Mouse (Mus musculus) forebrain, embryonic 12.5 days (tissue): ENCODE data around the gene Lrrc49. TPM values are rescaled to one million over a fixed set of nuclear protein-coding genes. Genes with fewer than 3 reads are reported as not detected.

ENCODE experiments used
- ATAC-seq: fragments of 200-750 bp; cut with Nextera tagmentation; 2 replicates; pipeline ENCODE4 v1.8.0; 2017; ENCODE audit warnings: moderate TSS enrichment; ENCODE audit not compliant: low FRiP score
- H3K27ac ChIP-seq: fragments of 300-500 bp; sonication (generic); 2 replicates; pipeline ENCODE4 v1.5.1; 2016; ENCODE audit warnings: mild to moderate bottlenecking
- H3K27me3 ChIP-seq: fragments of 300-500 bp; sonication (generic); 2 replicates; pipeline ENCODE4 v1.6.1; 2016; ENCODE audit warnings: mild to moderate bottlenecking
- H3K36me3 ChIP-seq: fragments of 300-500 bp; sonication (generic); replicated peaks from 2 replicates; pipeline ENCODE4 v1.6.1; 2016; ENCODE audit warnings: mild to moderate bottlenecking
- H3K4me1 ChIP-seq: fragments of 300-500 bp; sonication (generic); 2 replicates; pipeline ENCODE4 v1.6.1; 2016
- H3K4me2 ChIP-seq: fragments of 300-500 bp; sonication (generic); 2 replicates; pipeline ENCODE4 v1.6.1; 2016; ENCODE audit warnings: mild to moderate bottlenecking, moderate library complexity
- H3K4me3 ChIP-seq: fragments of 300-500 bp; sonication (generic); replicated peaks from 2 replicates; pipeline ENCODE4 v1.5.1; 2016; ENCODE audit warnings: mild to moderate bottlenecking
- H3K9ac ChIP-seq: fragments of 300-500 bp; sonication (generic); 2 replicates; pipeline ENCODE4 v1.6.1; 2016; ENCODE audit warnings: mild to moderate bottlenecking
- H3K9me3 ChIP-seq: fragments of 300-500 bp; sonication (generic); 2 replicates; pipeline ENCODE4 v1.6.1; 2016
- WGBS: fragments of 180-500 bp; shearing (Covaris S2); methylation state at CpG from one replicate; pipeline ENCODE4 v1.1.7; 2016; 5-methylcytosine and 5-hydroxymethylcytosine counted together
- polyA plus RNA-seq: library from polyadenylated mRNA; unstranded; fragments of >200 nt; fragmentation: Nextera tagmentation; extraction: Ambion mirVana; gene quantifications from 2 replicates; pipeline ENCODE4 v1.2.1, GENCODE M21; 2016

The Lrrc49 gene
- polyA plus RNA-seq, 1 experiment from 2014 or later = 62.4 TPM

DNA sequence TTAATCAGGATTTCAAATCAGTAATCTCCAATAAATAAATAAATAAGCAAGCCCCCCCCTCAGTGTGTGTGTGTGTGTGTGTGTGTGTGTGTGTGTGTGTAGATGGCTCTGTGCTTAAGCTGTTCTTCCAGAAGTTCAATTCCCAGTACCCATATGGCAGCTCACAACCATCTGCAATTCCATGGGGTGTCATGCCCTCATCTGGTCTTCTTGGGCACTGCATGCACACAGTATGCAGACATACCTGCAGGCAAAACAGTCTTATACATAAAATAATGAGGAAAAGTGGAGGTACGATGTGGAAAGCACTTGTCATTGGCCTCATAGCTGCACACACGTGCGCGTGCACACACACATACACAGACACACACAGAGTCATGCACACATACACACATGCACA, 136.7 kb downstream of the Lrrc49 start:
- no peaks in the 10 kb centered on the region for H3K27me3 ChIP-seq
- 92% methylated on average over 4 of the region's 4 CpGs for WGBS
- H3K9ac ChIP-seq = no peak overlapping the region
- H3K27ac ChIP-seq = no peak overlapping the region
- no peak overlapping the region for H3K4me3 ChIP-seq
- no peaks in the 10 kb centered on the region for H3K36me3 ChIP-seq
- no peak for ATAC-seq
- no peaks in the 10 kb centered on the region for H3K4me1 ChIP-seq
- H3K9me3 ChIP-seq = no peaks in the 10 kb centered on the region
- H3K4me2 ChIP-seq = no peak overlapping the region

DNA sequence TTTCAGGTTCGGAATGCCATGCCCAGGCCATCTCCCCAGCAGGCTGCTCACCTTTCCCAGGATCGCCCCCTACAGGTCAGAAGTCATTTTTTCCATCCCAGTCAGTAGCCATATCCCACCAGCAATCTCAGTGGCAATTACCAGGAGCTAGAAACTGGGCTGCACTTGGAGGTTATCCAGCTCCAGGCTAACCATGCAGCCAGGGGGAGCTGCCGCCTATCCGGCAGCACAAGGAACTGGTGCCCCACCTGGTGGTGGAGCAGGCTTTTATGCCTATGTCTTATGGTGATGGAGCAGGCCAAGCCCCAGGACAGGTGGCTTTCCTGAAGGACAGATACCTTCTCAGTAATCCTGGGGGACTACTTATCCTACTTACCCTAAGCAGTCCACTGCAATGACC, 139.8 kb downstream of the Lrrc49 start:
- no peak for ATAC-seq
- 23% methylated on average over 4 of the region's 4 CpGs for WGBS
- Histone ChIP-seq H3K36me3 (no peaks in the 10 kb centered on the region), H3K9me3 (no peaks in the 10 kb centered on the region), H3K27me3 (no peaks in the 10 kb centered on the region), H3K4me1 (no peaks in the 10 kb centered on the region), H3K27ac (no peak overlapping the region), H3K9ac (no peak overlapping the region), H3K4me3 (no peak overlapping the region), H3K4me2 (no peak overlapping the region)

DNA sequence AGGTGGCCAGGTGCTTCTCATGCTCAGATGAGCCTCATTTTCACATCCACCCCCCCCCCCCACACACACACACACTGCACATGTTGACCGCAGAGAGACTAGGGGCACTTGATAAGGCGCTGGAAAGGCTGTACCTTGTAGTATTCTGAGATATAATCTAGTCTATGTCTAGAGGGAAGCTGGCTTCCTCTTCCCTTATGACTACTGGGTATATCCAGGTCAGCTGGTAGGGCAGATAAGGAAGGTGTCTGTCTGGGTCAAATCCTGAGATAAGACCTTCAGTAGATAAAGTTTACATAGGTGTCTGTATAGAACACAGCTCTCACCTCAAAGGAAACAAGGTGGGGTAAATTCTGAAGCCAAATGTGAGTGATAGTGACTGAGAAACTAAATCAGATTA, 141.8 kb downstream of the Lrrc49 start:
- ATAC-seq = no peak
- no peak overlapping the region for H3K4me2 ChIP-seq
- H3K27me3 ChIP-seq = no peaks in the 10 kb centered on the region
- H3K9ac ChIP-seq = no peak overlapping the region
- 95% methylated on average over 2 of the region's 2 CpGs for WGBS
- H3K9me3 ChIP-seq = no peaks in the 10 kb centered on the region
- H3K4me3 ChIP-seq = no peak overlapping the region
- H3K4me1 ChIP-seq = no peaks in the 10 kb centered on the region
- no peak overlapping the region for H3K27ac ChIP-seq
- no peaks in the 10 kb centered on the region for H3K36me3 ChIP-seq

DNA sequence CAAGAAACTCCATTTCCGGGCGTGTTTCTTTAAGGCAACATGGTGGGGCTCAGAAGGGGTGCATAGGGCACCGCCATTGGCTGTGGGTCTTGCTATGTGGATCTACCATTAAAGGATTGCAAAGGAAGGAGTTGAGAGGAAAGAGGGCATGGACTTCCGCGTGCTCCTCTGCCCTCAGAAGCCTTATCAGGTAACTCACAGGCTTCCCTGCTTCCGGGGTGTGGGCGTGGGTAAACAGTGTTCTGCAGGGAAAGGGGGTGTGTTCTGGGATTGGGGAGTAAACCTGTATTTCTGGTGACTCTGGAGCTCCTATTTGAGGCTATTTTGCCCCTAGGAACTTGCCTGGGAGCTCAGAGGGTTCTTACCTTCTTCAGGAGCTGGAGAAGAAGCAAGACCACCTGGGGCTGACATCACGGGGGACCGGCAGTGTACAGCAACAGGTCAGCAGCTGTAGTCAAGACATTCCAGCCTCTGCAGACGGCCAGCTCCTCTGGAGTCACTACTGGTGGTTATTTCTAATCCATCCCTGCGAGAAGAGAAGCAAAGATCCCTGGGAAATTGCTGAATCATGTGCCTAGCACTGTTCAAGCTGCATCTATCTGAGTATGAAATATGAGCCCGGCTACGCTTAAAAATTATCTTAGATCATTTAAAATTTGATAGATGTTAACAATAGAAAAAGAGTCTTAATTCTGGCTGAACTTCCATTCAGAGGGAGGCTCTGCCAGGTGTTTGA, 142.4 kb downstream of the Lrrc49 start:
- no peaks in the 10 kb centered on the region for H3K9me3 ChIP-seq
- no peaks in the 10 kb centered on the region for H3K4me1 ChIP-seq
- no peak overlapping the region for H3K27ac ChIP-seq
- H3K36me3 ChIP-seq = no peaks in the 10 kb centered on the region
- ATAC-seq = no peak
- H3K27me3 ChIP-seq = no peaks in the 10 kb centered on the region
- no peak overlapping the region for H3K4me2 ChIP-seq
- no peak overlapping the region for H3K9ac ChIP-seq
- 87% methylated on average over 13 of the region's 13 CpGs for WGBS
- no peak overlapping the region for H3K4me3 ChIP-seq

DNA sequence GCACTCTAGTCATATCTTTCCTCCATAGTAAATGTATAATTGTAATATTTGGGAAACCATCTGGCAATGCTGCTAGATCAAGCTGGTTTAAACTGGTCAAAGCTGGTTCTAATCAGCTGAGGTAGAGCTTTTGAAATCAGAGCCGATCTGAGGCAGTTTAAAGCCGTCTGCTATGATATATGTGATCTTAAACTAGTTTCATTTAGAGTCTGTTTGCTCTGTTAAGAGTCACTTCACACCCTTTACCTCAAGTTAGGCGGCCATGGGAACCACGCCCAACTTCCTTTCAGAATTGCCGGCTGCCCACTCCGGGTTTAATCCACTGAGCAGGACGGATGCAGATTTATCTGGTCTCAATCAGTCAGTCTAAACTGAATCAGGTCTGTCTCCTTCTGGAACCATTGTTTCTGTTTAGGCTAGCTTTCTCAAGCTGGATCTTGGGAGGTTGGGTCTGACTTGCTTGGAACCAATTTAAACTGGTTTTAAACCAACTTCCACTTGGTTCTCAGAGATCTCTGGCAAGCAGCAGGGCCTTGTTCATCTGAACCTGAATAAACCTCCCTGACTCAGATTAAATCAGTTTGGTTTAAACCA, 144.4 kb downstream of the Lrrc49 start:
- ATAC-seq = no peak
- 81% methylated on average over 7 of the region's 7 CpGs for WGBS
- no peaks in the 10 kb centered on the region for H3K9me3 ChIP-seq

DNA sequence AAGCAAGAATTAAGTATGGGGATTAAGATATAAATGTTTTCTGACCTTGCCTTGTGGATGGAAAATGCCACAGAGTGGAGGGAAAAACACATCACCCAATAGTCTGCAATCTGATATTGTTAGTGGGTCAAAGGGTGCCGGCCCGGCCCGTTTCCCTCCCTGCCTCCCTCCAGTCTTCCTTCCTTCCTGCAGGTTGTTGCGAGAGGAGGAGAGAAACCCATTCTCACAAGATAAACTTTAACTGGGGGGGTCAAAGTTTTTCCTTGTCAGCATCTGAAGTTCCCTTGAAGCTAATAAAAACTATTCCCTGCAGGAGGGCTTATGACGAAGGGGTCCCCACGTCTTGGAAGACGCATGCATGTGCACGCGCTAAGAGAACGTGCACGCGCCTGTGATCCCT, 157.6 kb downstream of the Lrrc49 start:
- Histone ChIP-seq H3K4me2 (no peak overlapping the region), H3K27ac (no peak overlapping the region), H3K36me3 (no peaks in the 10 kb centered on the region), H3K4me3 (no peak overlapping the region), H3K9me3 (no peaks in the 10 kb centered on the region), H3K4me1 (no peaks in the 10 kb centered on the region), H3K9ac (no peak overlapping the region), H3K27me3 (no peaks in the 10 kb centered on the region)
- WGBS = 89% methylated on average over 12 of the region's 12 CpGs
- ATAC-seq = no peak

More for the DNA sequence above, 144.4 kb downstream of the Lrrc49 start:
- no peak overlapping the region for H3K27ac ChIP-seq
- H3K9ac ChIP-seq = no peak overlapping the region
- no peak overlapping the region for H3K4me2 ChIP-seq
- H3K27me3 ChIP-seq = no peaks in the 10 kb centered on the region
- no peak overlapping the region for H3K4me3 ChIP-seq
- no peaks in the 10 kb centered on the region for H3K4me1 ChIP-seq
- no peaks in the 10 kb centered on the region for H3K36me3 ChIP-seq

DNA sequence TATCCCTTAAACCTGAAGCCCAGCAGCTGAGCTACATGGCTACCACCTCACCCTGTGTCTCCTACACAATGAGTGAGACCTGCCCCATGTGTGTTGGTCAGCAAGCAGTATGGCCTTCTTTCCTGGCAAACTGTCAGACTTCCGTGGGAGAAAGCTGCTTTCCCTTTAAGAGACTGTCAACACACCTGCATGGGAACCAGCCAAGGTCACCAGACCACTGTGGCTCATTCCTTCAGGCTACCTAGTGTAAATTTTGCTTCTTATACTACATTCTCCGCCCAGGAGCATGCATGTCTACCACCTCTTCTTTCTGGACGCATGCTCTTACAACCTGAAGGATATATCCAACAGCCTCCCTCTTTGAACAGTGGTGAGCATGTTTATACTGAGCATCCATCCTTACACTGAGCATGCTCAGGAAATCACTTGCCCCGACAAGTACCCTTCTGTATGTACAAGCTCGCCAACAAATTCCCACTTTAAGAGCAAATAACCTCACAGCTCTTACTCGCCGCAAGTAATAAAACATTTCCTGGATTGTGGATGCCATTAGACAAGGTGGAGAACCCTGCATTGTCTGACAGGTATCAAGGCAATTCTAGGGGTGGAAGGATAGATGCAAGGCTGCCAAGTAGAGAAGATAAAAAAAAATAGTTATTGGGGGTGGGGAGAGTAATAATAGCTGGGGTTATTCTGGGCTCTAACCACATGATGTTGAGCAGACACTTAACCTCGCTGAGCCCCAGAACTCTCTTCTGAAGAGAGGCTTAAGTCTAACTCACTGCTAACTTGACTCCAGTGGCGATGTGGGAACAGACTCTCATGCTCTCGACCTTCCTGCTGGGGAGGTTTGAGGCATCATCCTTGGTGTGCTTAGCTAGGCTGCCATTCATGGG, 158.4 kb downstream of the Lrrc49 start:
- H3K4me2 ChIP-seq = no peak overlapping the region
- H3K27me3 ChIP-seq = no peaks in the 10 kb centered on the region
- no peak overlapping the region for H3K27ac ChIP-seq
- no peak for ATAC-seq
- H3K36me3 ChIP-seq = no peaks in the 10 kb centered on the region
- no peak overlapping the region for H3K9ac ChIP-seq
- no peaks in the 10 kb centered on the region for H3K9me3 ChIP-seq
- no peak overlapping the region for H3K4me3 ChIP-seq
- WGBS = 84% methylated on average over 10 of the region's 10 CpGs
- H3K4me1 ChIP-seq = peaks cover 3% of the 10 kb centered on the region; the same call in 1 of the 2 replicates

DNA sequence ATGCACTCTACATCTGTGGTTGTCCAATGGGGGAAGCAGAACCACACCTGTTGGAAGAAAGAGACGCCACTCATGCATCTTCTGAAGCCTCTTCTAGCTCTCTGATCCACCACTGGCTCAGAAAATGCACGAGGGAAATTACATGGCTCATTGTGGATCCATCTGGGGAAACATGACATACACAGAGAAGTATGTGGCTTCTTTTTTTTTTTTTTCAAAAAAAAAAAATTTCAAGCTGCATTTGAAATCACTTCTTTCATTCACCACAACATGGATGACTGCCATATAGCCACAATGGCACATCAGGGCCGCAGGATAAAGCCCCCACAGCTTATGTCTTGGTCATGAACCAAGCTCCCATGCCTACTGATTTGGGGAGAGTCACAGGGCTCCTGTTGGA, 159.7 kb downstream of the Lrrc49 start:
- Histone ChIP-seq H3K9ac (no peak overlapping the region), H3K4me3 (no peak overlapping the region), H3K9me3 (no peaks in the 10 kb centered on the region), H3K27me3 (0 out of 2 replicates have a peak, but pooled peaks cover 2% of the 10 kb centered on the region), H3K4me1 (peaks cover 3% of the 10 kb centered on the region; the same call in 1 of the 2 replicates), H3K4me2 (no peak overlapping the region), H3K36me3 (no peaks in the 10 kb centered on the region), H3K27ac (no peak overlapping the region)
- no peak for ATAC-seq
- 87% methylated on average over 3 of the region's 3 CpGs for WGBS

DNA sequence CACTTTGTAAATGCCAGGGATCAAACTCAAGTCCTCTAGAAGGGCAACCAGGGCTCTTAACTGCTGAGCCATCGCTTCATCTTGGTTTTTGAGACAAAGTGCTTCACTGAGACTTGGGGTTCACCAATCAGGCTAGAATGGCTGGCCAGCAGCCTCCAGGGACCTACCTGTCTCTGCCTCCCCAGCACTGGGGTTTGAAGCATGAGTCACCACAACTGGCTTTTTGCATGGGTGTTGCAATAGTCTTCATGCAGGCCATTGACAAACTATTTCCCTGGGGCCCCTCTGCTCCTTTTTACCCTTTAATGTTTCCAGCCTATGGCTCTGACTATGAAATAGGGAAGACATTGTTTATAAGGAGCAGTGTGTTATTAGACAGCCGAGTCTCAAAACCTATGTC, 160.1 kb downstream of the Lrrc49 start:
- H3K27me3 ChIP-seq = peaks cover 6% of the 10 kb centered on the region; the same call in 1 of the 2 replicates
- H3K36me3 ChIP-seq = no peaks in the 10 kb centered on the region
- H3K4me3 ChIP-seq = no peak overlapping the region
- H3K4me2 ChIP-seq = no peak overlapping the region
- no peak overlapping the region for H3K9ac ChIP-seq
- no peak overlapping the region for H3K27ac ChIP-seq
- no peak for ATAC-seq
- H3K9me3 ChIP-seq = no peaks in the 10 kb centered on the region
- 91% methylated on average over 2 of the region's 2 CpGs for WGBS
- H3K4me1 ChIP-seq = peaks cover 3% of the 10 kb centered on the region; the same call in 1 of the 2 replicates

DNA sequence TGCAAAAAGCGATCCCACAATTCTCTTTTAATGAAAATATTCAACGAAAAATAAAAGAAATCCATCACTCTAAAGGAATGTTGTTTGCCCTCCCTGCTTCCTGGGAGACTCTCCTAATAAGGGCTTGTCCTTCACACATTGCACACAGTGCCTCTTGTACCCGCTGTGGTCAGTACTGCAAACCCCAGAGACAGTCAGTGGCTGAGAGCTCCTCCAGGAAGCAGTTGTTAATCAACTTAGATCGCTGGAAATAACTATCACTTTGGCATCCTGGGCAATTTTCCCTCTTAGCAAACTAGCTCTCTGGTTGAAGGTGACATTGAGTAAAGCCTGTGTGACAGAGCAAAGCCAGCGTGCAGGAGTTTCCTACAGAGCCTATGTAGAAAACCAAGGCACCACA, 160.9 kb downstream of the Lrrc49 start:
- Histone ChIP-seq H3K4me2 (no peak overlapping the region), H3K9me3 (no peaks in the 10 kb centered on the region), H3K27ac (no peak overlapping the region), H3K4me1 (peaks cover 10% of the 10 kb centered on the region), H3K36me3 (no peaks in the 10 kb centered on the region), H3K4me3 (no peak overlapping the region), H3K9ac (no peak overlapping the region), H3K27me3 (peaks cover 14% of the 10 kb centered on the region; the same call in 1 of the 2 replicates)
- ATAC-seq = no peak
- WGBS = 75% methylated on average over 5 of the region's 5 CpGs

DNA sequence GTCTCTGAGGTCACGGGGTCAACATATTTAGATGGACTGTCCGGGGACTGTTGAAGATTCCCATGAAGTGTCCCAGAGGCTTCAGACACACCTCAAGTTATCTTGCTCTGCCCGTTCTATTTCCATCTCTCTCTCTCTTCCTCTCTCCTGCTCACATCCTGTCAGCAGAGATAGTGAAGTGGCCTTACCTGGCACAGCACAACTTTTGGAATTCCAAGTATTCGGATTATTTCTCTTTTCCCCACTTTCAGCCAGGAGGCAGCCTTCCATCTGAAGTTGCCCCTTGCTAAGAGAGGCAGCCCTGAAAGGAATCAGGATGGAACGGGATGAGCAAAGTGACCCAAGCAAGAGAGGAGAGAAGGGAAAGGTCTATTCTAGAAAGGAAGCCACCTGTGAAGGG, 161.8 kb downstream of the Lrrc49 start:
- 85% methylated on average over 5 of the region's 5 CpGs for WGBS
- Histone ChIP-seq H3K27ac (no peak overlapping the region), H3K36me3 (no peaks in the 10 kb centered on the region), H3K4me3 (no peak overlapping the region), H3K27me3 (peaks cover 22% of the 10 kb centered on the region), H3K4me2 (no peak overlapping the region), H3K9me3 (no peaks in the 10 kb centered on the region), H3K4me1 (peaks cover 14% of the 10 kb centered on the region), H3K9ac (no peak overlapping the region)
- ATAC-seq = no peak

DNA sequence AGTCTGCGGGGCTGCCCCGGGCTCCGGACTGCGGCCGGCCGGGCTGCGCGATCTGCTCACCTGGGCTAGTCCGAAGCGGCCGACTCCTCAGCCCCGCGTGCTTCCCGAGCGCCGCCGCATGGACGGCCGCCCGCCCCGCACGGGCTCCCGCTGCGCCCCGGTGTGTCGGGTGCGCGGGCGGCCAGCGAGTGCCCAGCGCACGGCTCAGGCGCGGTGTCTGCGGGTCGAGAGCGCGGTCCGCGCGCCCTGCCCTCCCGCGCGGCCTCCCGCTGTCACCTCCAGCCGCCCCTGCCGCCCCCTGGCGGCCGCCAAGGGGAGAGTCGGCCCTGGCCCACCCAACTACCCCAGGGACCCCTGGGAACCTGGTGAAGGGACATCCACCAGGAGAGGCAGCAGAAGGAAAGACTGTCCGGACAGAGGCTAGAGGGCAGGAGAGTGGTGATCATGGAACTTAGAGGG, 166.1 kb downstream of the Lrrc49 start, which contains the start of gene Thsd4:
TSS of gene Thsd4 (minus strand) at position 241 of the 459 bp plus-strand sequence.
- WGBS = under 1% methylated on average over 38 of the region's 51 CpGs
- H3K4me1 ChIP-seq = peaks cover 57% of the 10 kb centered on the region
- H3K4me2 ChIP-seq = peak within 1 kb of the TSS; percentile 82
- H3K9me3 ChIP-seq = no peaks in the 10 kb centered on the region
- no peak within 1 kb of the TSS for H3K27ac ChIP-seq
- H3K27me3 ChIP-seq = peaks cover 64% of the 10 kb centered on the region
- peak within 1 kb of the TSS; percentile 61 for H3K4me3 ChIP-seq
- peak; percentile 63 for ATAC-seq
- no peaks in the 10 kb centered on the region for H3K36me3 ChIP-seq
- peak within 1 kb of the TSS; percentile 67 for H3K9ac ChIP-seq
